Comparison of ENCODE assay signal across 26 mouse cellular contexts in the genomic region with DNA sequence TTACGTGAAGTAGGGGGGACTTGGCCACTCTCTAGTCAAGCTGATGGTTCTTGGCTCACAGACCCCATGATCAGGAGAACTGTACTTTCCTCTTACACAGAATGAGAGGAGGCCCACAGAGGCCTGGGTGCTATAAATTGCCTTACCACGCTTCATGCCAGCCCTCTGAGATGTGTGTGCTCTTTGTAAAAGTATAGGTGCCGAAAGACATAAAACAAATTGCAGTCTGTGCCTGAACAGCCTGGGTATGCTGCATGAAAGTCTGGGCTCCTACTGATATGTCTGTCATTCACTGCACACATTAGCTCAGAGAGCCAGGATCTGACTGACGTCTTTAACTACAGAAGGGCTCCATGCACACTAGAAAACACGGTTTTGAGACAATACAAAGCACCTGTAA. TPM values are rescaled to one million over a fixed set of nuclear protein-coding genes. Genes with fewer than 3 reads are reported as not detected.
DNase-seq lines count a peak whose midpoint lies in the region; ATAC-seq and TF ChIP-seq lines count a peak whose summit lies in the region.
"Had no signal": no experiment of that assay in that cellular context is flagged by ENCODE, and none has a peak within 500 bp of the region (broad histone marks: within the 10 kb centered on the region; RNA-seq: fewer than 3 reads in every experiment).

No protein-coding gene starts in this region.

- H3K36me3 ChIP-seq in heart, embryonic 14.5 days (ENCODE audit: control insufficient read depth, insufficient read depth, low read length), result peaks cover 10% of the 10 kb centered on the region; the same call in 1 of the 2 replicates
- H3K36me3 ChIP-seq in heart, postnatal 0 days (replicated peaks; ENCODE audit: control insufficient read depth, insufficient read depth, low read length), result no peaks in the 10 kb centered on the region
- peaks cover 2% of the 10 kb centered on the region; the same call in 1 of the 2 replicates for H3K36me3 ChIP-seq in intestine, embryonic 16.5 days (ENCODE audit: control insufficient read depth, insufficient read depth, low read length)
- no peaks in the 10 kb centered on the region for H3K36me3 ChIP-seq in intestine, postnatal 0 days (ENCODE audit: control insufficient read depth, insufficient read depth)
- H3K36me3 ChIP-seq: forebrain, embryonic 10.5 days had no signal

- H3K4me2 ChIP-seq in heart, embryonic 14.5 days (ENCODE audit: low read length), result peak overlapping the region; percentile 36
- H3K4me2 ChIP-seq in heart, postnatal 0 days (ENCODE audit: low read depth, low read length), result no peak overlapping the region
- no peak overlapping the region for H3K4me2 ChIP-seq in intestine, embryonic 16.5 days (ENCODE audit: low read depth, low read length)
- H3K4me2 ChIP-seq in intestine, postnatal 0 days (replicated peaks; ENCODE audit: low read depth), result no peak overlapping the region
- H3K4me2 ChIP-seq: forebrain, embryonic 13.5 days; hindbrain, embryonic 14.5 days had no signal

- TF ChIP-seq EP300 in heart, postnatal 0 days (IDR thresholded peaks at IDR 0.05; ENCODE audit: low read depth), result no peak

- no peak overlapping the region for H3K4me3 ChIP-seq in heart, embryonic 14.5 days (ENCODE audit: control insufficient read depth in 1 of 2, insufficient read depth in 1 of 2, low read depth in 1 of 2, low read length in 2 of 2)
- H3K4me3 ChIP-seq in heart, postnatal 0 days (ENCODE audit: low read depth, low read length), result no peak overlapping the region
- no peak overlapping the region for H3K4me3 ChIP-seq in intestine, embryonic 16.5 days (ENCODE audit: low read length)
- no peak overlapping the region for H3K4me3 ChIP-seq in intestine, postnatal 0 days (ENCODE audit: low read depth, low read length)
- H3K4me3 ChIP-seq: forebrain, embryonic 10.5 days; forebrain, embryonic 13.5 days; heart, embryonic 10.5 days had no signal

- no peak for DNase-seq in heart, adult 9 months (ENCODE audit: low spot score in 2 of 2)
- no peak for DNase-seq in heart, postnatal 0 days (ENCODE audit: low spot score)
- no peak for DNase-seq in heart, postnatal 4 days
- DNase-seq: adrenal gland, adult 8-10 months; adrenal gland, postnatal 36 days; cerebellum, adult 18-20 months; cerebellum, adult 9-10 months; cerebellum, postnatal 14 days; gastrocnemius, postnatal 10 days; gastrocnemius, postnatal 36 days; heart, postnatal 36 days; kidney, adult 2 months had no signal

- no peaks in the 10 kb centered on the region for H3K27me3 ChIP-seq in heart, embryonic 14.5 days (ENCODE audit: control insufficient read depth, insufficient read depth, low read length)
- no peaks in the 10 kb centered on the region for H3K27me3 ChIP-seq in heart, postnatal 0 days (ENCODE audit: control insufficient read depth, insufficient read depth, low read length)
- no peaks in the 10 kb centered on the region for H3K27me3 ChIP-seq in intestine, embryonic 16.5 days (replicated peaks; ENCODE audit: control insufficient read depth, insufficient read depth, low read length)
- no peaks in the 10 kb centered on the region for H3K27me3 ChIP-seq in intestine, postnatal 0 days (replicated peaks; ENCODE audit: control insufficient read depth, insufficient read depth, low read length)

- peaks cover 4 to 13% of the 10 kb centered on the region in 2 experiments for H3K4me1 ChIP-seq in heart, embryonic 14.5 days (ENCODE audit: control insufficient read depth in 2 of 2, insufficient read depth in 2 of 2, low read length in 2 of 2)
- H3K4me1 ChIP-seq in heart, postnatal 0 days (ENCODE audit: control insufficient read depth, insufficient read depth), result no peaks in the 10 kb centered on the region
- peaks cover 8% of the 10 kb centered on the region for H3K4me1 ChIP-seq in intestine, embryonic 16.5 days (ENCODE audit: control insufficient read depth, insufficient read depth, low read length)
- no peaks in the 10 kb centered on the region for H3K4me1 ChIP-seq in intestine, postnatal 0 days (replicated peaks; ENCODE audit: control insufficient read depth, insufficient read depth, low read length)
- H3K4me1 ChIP-seq: forebrain, embryonic 10.5 days; forebrain, embryonic 13.5 days; heart, embryonic 10.5 days had no signal

- no peak for TF ChIP-seq CTCF in heart, postnatal 0 days (IDR thresholded peaks at IDR 0.05; ENCODE audit: low read depth)
- TF ChIP-seq CTCF in intestine, postnatal 0 days (IDR thresholded peaks at IDR 0.05; ENCODE audit: low read depth), result no peak

- peak; percentile 85 for ATAC-seq in heart, embryonic 14.5 days (ENCODE audit: insufficient number of reproducible peaks, insufficient read depth, low FRiP score, low read depth)
- ATAC-seq in heart, postnatal 0 days (ENCODE audit: insufficient read depth, low read depth), result peak; percentile 64
- peak; percentile 45; the same call in 1 of the 2 replicates for ATAC-seq in intestine, embryonic 16.5 days
- peak; percentile 42; the same call in 1 of the 2 replicates for ATAC-seq in intestine, postnatal 0 days
- ATAC-seq: activated CD4-positive, CD25-positive, alpha-beta regulatory T cell, adult 4 months; CD4-positive, CD25-positive, alpha-beta regulatory T cell, adult 4 months; forebrain, embryonic 13.5 days; forebrain, embryonic 16.5 days; hindbrain, postnatal 0 days; inflammation-experienced regulatory T-cells, adult 6 months had no signal

- H3K9ac ChIP-seq in heart, embryonic 14.5 days (ENCODE audit: low read length), result peak overlapping the region; percentile 44; the same call in 1 of the 2 replicates
- H3K9ac ChIP-seq in heart, postnatal 0 days (replicated peaks; ENCODE audit: low read depth, low read length), result no peak overlapping the region
- H3K9ac ChIP-seq in intestine, embryonic 16.5 days (ENCODE audit: low read depth, low read length), result no peak overlapping the region
- no peak overlapping the region for H3K9ac ChIP-seq in intestine, postnatal 0 days (ENCODE audit: low read depth, low read length)
- H3K9ac ChIP-seq: forebrain, embryonic 13.5 days; hindbrain, embryonic 14.5 days had no signal

- H3K9me3 ChIP-seq in heart, embryonic 14.5 days (ENCODE audit: control insufficient read depth, low read length), result no peaks in the 10 kb centered on the region
- H3K9me3 ChIP-seq in heart, postnatal 0 days (replicated peaks; ENCODE audit: control insufficient read depth, low read length), result no peaks in the 10 kb centered on the region
- H3K9me3 ChIP-seq in intestine, embryonic 16.5 days (ENCODE audit: control insufficient read depth, low read length), result no peaks in the 10 kb centered on the region
- no peaks in the 10 kb centered on the region for H3K9me3 ChIP-seq in intestine, postnatal 0 days (ENCODE audit: control insufficient read depth)
- H3K9me3 ChIP-seq: forebrain, embryonic 10.5 days; forebrain, embryonic 13.5 days; heart, embryonic 10.5 days had no signal

- H3K27ac ChIP-seq in heart, embryonic 14.5 days (replicated peaks in 1 of 2; ENCODE audit: control insufficient read depth in 1 of 2, insufficient read depth in 1 of 2, low read depth in 2 of 2, low read length in 2 of 2), result peak overlapping the region; percentile 48 to 72
- H3K27ac ChIP-seq in heart, postnatal 0 days (ENCODE audit: low read depth), result no peak overlapping the region
- peak overlapping the region; percentile 41 for H3K27ac ChIP-seq in intestine, embryonic 16.5 days (ENCODE audit: low read length)
- peak overlapping the region; percentile 70 for H3K27ac ChIP-seq in intestine, postnatal 0 days (ENCODE audit: low read depth, low read length)
- H3K27ac ChIP-seq: forebrain, embryonic 10.5 days; forebrain, embryonic 13.5 days; heart, embryonic 10.5 days; hindbrain, embryonic 14.5 days; hindbrain, postnatal 0 days had no signal

- 21% methylated on average over 5 of the region's 5 CpGs for WGBS in heart, embryonic 14.5 days
- 30% methylated on average over 5 of the region's 5 CpGs for WGBS in heart, postnatal 0 days
- 74% methylated on average over 5 of the region's 5 CpGs for WGBS in intestine, embryonic 16.5 days
- WGBS in intestine, postnatal 0 days, result 57% methylated on average over 5 of the region's 5 CpGs

RNA-seq across cellular contexts. Expression of gene Npr3, which starts 9.9 kb away (rescaled TPM):
- 12.6 and 13.7 TPM in 2 replicates for polyA plus RNA-seq in heart, embryonic 14.5 days (2014; fragmentation: Nextera tagmentation; extraction: Ambion mirVana)
- 38.8 and 48.0 TPM in 2 replicates for total RNA-seq in heart, postnatal 0 days (2014; rRNA removed; ENCODE audit: low replicate concordance)
- 5.3 and 6.3 TPM in 2 replicates for polyA plus RNA-seq in heart, postnatal 0 days (2015; fragmentation: Nextera tagmentation; extraction: Ambion mirVana)
- total RNA-seq in heart, postnatal 4 days (2021), result 10 to 100 TPM; 39.6 to 45.7 TPM
- polyA plus RNA-seq in intestine, embryonic 16.5 days (2015; fragmentation: Nextera tagmentation; extraction: Ambion mirVana), result 5.0 TPM in 2 replicates
- 3.8 and 4.4 TPM in 2 replicates for polyA plus RNA-seq in intestine, postnatal 0 days (2015; fragmentation: Nextera tagmentation; extraction: Ambion mirVana)
- total RNA-seq: granulocyte monocyte progenitor cell, adult 5-6 weeks; MEL had no signal
- polyA plus RNA-seq: activated CD4-positive, CD25-positive, alpha-beta regulatory T cell, adult 4 months; CD4-positive, CD25-positive, alpha-beta regulatory T cell, adult 4 months; inflammation-experienced regulatory T-cells, adult 6 months had no signal
